Mouse (Mus musculus): ENCODE measurements around the gene Atp2a3.

- TF ChIP-seq POLR2A (IDR thresholded peaks at IDR 0.05; ENCODE audit: borderline replicate concordance, extremely low read depth, insufficient read depth, insufficient read length, poor library complexity, severe bottlenecking) (no peak), CTCF (IDR thresholded peaks at IDR 0.05; ENCODE audit: borderline replicate concordance, extremely low read depth, insufficient read depth, insufficient read length) (no peak)
Observed at GRCm38 (mm10) chr11:73019147-73019795, 58.3 kb downstream of the Atp2a3 start.
